9 mouse cellular contexts compared by ENCODE assay signal in genomic region chr5:141738725-141739124, GRCm38 (mm10).
DNase-seq lines count a peak whose midpoint lies in the region; ATAC-seq and TF ChIP-seq lines count a peak whose summit lies in the region.
"Had no signal": no experiment of that assay in that cellular context is flagged by ENCODE, and none has a peak within 500 bp of the region (broad histone marks: within the 10 kb centered on the region; RNA-seq: fewer than 3 reads in every experiment).

No protein-coding gene starts in this region.

- peak; percentile 46; the same call in 1 of the 2 replicates for ATAC-seq in megakaryocyte progenitor cell, adult 5-6 weeks (replicated peaks; ENCODE audit: poor library complexity)
- ATAC-seq: hindbrain, embryonic 16.5 days had no signal

- DNase-seq in cerebellum, adult 2 months = peak in 1 of 2 experiments; percentile 9
- DNase-seq in cerebellum, adult 11-12 months = no peak
- no peak for DNase-seq in liver, adult 2 months (ENCODE audit: extremely low read depth, low read depth, low spot score)
- no peak for DNase-seq in liver
- DNase-seq in right cerebral cortex, postnatal 10 days (ENCODE audit: low spot score in 2 of 2) = no peak
- no peak for DNase-seq in adrenal gland, adult 18-20 months (ENCODE audit: low spot score in 2 of 2)

- no peaks in the 10 kb centered on the region for H3K4me1 ChIP-seq in cerebellum, adult 2 months (ENCODE audit: control insufficient read depth, insufficient read depth, low read length)
- no peaks in the 10 kb centered on the region for H3K4me1 ChIP-seq in liver, adult 2 months (ENCODE audit: control insufficient read depth, insufficient read depth, low read length)
- H3K4me1 ChIP-seq in ES-Bruce4 (ENCODE audit: control insufficient read depth, insufficient read depth, low read length) = no peaks in the 10 kb centered on the region

- no peaks in the 10 kb centered on the region for H3K79me2 ChIP-seq in liver, adult 2 months (ENCODE audit: control insufficient read depth, insufficient read depth, low read length)

- H3K9ac ChIP-seq in liver, adult 2 months (ENCODE audit: low read depth, low read length) = no peak overlapping the region
- no peak overlapping the region for H3K9ac ChIP-seq in ES-Bruce4 (ENCODE audit: low read depth, poor library complexity, severe bottlenecking)

- 0 out of 2 replicates have a peak, but pooled peaks have one; percentile 8 for TF ChIP-seq CTCF in cerebellum, adult 2 months (IDR thresholded peaks at IDR 0.05; ENCODE audit: borderline replicate concordance, insufficient read depth, low read depth, low read length)
- TF ChIP-seq CTCF in liver, adult 2 months (IDR thresholded peaks at IDR 0.05; ENCODE audit: low read depth, low read length) = peak; percentile 20; the same call in 1 of the 2 replicates
- peak; percentile 42 for TF ChIP-seq CTCF in ES-Bruce4 (IDR thresholded peaks at IDR 0.05; ENCODE audit: low read depth, low read length)

- no peak for TF ChIP-seq EP300 in ES-Bruce4 (IDR thresholded peaks at IDR 0.05; ENCODE audit: insufficient read depth, low read depth, low read length)

- H3K9me3 ChIP-seq in ES-Bruce4 (replicated peaks; ENCODE audit: control insufficient read depth, insufficient read depth, low read length, poor library complexity, severe bottlenecking) = no peaks in the 10 kb centered on the region

- TF ChIP-seq POLR2A in cerebellum, adult 2 months (IDR thresholded peaks at IDR 0.05; ENCODE audit: borderline replicate concordance, insufficient read depth, low read length) = no peak
- TF ChIP-seq POLR2A in liver, adult 2 months (IDR thresholded peaks at IDR 0.05; ENCODE audit: extremely low read depth, insufficient read depth, low read length) = no peak
- no peak for TF ChIP-seq POLR2A in ES-Bruce4 (IDR thresholded peaks at IDR 0.05; ENCODE audit: insufficient read depth, low read length)

- H3K36me3 ChIP-seq in liver, adult 2 months (ENCODE audit: control insufficient read depth, insufficient read depth, low read length) = no peaks in the 10 kb centered on the region
- H3K36me3 ChIP-seq in ES-Bruce4 (ENCODE audit: control insufficient read depth, insufficient read depth, low read length, poor library complexity, severe bottlenecking) = no peaks in the 10 kb centered on the region

- no peaks in the 10 kb centered on the region for H3K27me3 ChIP-seq in cerebellum, adult 2 months (ENCODE audit: control insufficient read depth, insufficient read depth, low read length)
- no peaks in the 10 kb centered on the region for H3K27me3 ChIP-seq in liver, adult 2 months (ENCODE audit: control insufficient read depth, insufficient read depth, low read length)
- no peaks in the 10 kb centered on the region for H3K27me3 ChIP-seq in ES-Bruce4 (ENCODE audit: control insufficient read depth, insufficient read depth, low read length, poor library complexity, severe bottlenecking)

- 78% methylated on average over 5 of the region's 5 CpGs for WGBS in cerebellum, adult 2 months
- WGBS in liver, adult 2 months = 77% methylated on average over 5 of the region's 5 CpGs

- H3K27ac ChIP-seq in cerebellum, adult 2 months (ENCODE audit: insufficient read depth, low read length) = no peak overlapping the region
- no peak overlapping the region for H3K27ac ChIP-seq in liver, adult 2 months (replicated peaks; ENCODE audit: insufficient read depth, low read depth, low read length)
- no peak overlapping the region for H3K27ac ChIP-seq in ES-Bruce4 (ENCODE audit: insufficient read depth, low read length)

- H3K4me3 ChIP-seq in cerebellum, adult 2 months (replicated peaks; ENCODE audit: insufficient read depth, low read depth, low read length) = no peak overlapping the region
- H3K4me3 ChIP-seq in liver, adult 2 months (ENCODE audit: insufficient read depth, low read depth, low read length) = no peak overlapping the region
- H3K4me3 ChIP-seq in ES-Bruce4 (ENCODE audit: low read depth, low read length) = no peak overlapping the region
